Mouse (Mus musculus) bone marrow, adult 2 months (tissue): Measurements from ENCODE around the gene Gstm5. TPM values are rescaled to one million over a fixed set of nuclear protein-coding genes. Genes with fewer than 3 reads are reported as not detected.

Experiments
- H3K27ac ChIP-seq: fragments of 200-500 bp; 2 replicates; pipeline ENCODE4 v1.5.1; 2012; ENCODE audit warnings: low read depth, mild to moderate bottlenecking, control low read depth, inconsistent platforms, low read length; ENCODE audit not compliant: control insufficient read depth, poor library complexity, insufficient read depth
- H3K4me1 ChIP-seq: fragments of 200-500 bp; 2 replicates; pipeline ENCODE4 v1.6.1; 2011; ENCODE audit warnings: low read length; ENCODE audit not compliant: control insufficient read depth, insufficient read depth
- H3K4me3 ChIP-seq: fragments of 200-500 bp; replicated peaks from 2 replicates; pipeline ENCODE3; 2011; ENCODE audit warnings: mild to moderate bottlenecking, low read depth, low read length, control low read depth; ENCODE audit not compliant: control insufficient read depth
- CTCF ChIP-seq: fragments of 200-500 bp; IDR thresholded peaks from 2 replicates; pipeline ENCODE4 v1.5.1; 2011; ENCODE audit warnings: low read length, control low read depth; ENCODE audit not compliant: control insufficient read depth, insufficient read depth
- POLR2A ChIP-seq: fragments of 200-500 bp; IDR thresholded peaks from 2 replicates; pipeline ENCODE4 v1.6.1; 2011; ENCODE audit warnings: low read depth, mild to moderate bottlenecking, control low read depth, low read length, borderline replicate concordance; ENCODE audit not compliant: control insufficient read depth
- WGBS: fragments of 180-500 bp; shearing (Covaris S2); methylation state at CpG from one replicate; pipeline ENCODE4 v1.1.7; 2018; 5-methylcytosine and 5-hydroxymethylcytosine counted together
- polyA plus RNA-seq: library from polyadenylated mRNA; stranded (reverse); fragments of >200 nt; gene quantifications from 2 replicates; pipeline ENCODE4 v1.2.4, GENCODE M21; 2011; ENCODE audit warnings: low replicate concordance; ENCODE audit not compliant: missing spikeins, insufficient read depth, insufficient read length

Gstm5 gene
- polyA plus RNA-seq, 1 experiment: 40.9 TPM

GRCm38 (mm10) chr3:107945729-107946128, 50.1 kb downstream of the Gstm5 start:
- no peaks in the 10 kb centered on the region for H3K4me1 ChIP-seq
- WGBS: 63% methylated on average over 4 of the region's 4 CpGs
- TF ChIP-seq CTCF (peak; percentile 18; the same call in 1 of the 2 replicates), POLR2A (no peak)
- no peak overlapping the region for H3K4me3 ChIP-seq
- no peak overlapping the region for H3K27ac ChIP-seq

Other genes with a start within 250 kb of the Gstm5 start
- gene Ahcyl1, start 199.3 kb upstream of the Gstm5 start, polyA plus RNA-seq: 27.3 and 38.4 TPM in 2 replicates
- gene Csf1, start 135.4 kb upstream of the Gstm5 start, polyA plus RNA-seq: 7.9 and 21.8 TPM in 2 replicates
- gene Eps8l3, start 18.6 kb upstream of the Gstm5 start, polyA plus RNA-seq: not detected in 2 replicates
- gene Gstm7, start 36.0 kb downstream of the Gstm5 start, polyA plus RNA-seq: not detected in 2 replicates
- 1.8 TPM in 1 of 2 replicates, not detected in the other for gene Gstm6, start 47.9 kb downstream of the Gstm5 start, polyA plus RNA-seq
- not detected in 2 replicates for gene Gstm3, start 73.5 kb downstream of the Gstm5 start, polyA plus RNA-seq
- gene Gstm2, start 90.6 kb downstream of the Gstm5 start, polyA plus RNA-seq: 8.7 and 10.5 TPM in 2 replicates
- 63.6 and 69.5 TPM in 2 replicates for gene Gstm1, start 122.2 kb downstream of the Gstm5 start, polyA plus RNA-seq
- gene Gstm4, start 149.1 kb downstream of the Gstm5 start, polyA plus RNA-seq: 4.8 and 8.3 TPM in 2 replicates
- gene Ampd2, start 190.8 kb downstream of the Gstm5 start, polyA plus RNA-seq: 15.3 and 47.2 TPM in 2 replicates
- gene Gnat2, start 197.0 kb downstream of the Gstm5 start, polyA plus RNA-seq: 1.0 TPM in 1 of 2 replicates, not detected in the other